Mouse (Mus musculus): ENCODE data around the gene Rfc4. TPM values are rescaled to one million over a fixed set of nuclear protein-coding genes. Genes with fewer than 3 reads are reported as not detected.
A peak's percentile ranks its signal among the peaks of the same experiment; 100 is the strongest.

The Rfc4 gene
- polyA plus RNA-seq, 2 experiments = 17.1 to 178 TPM

DNA sequence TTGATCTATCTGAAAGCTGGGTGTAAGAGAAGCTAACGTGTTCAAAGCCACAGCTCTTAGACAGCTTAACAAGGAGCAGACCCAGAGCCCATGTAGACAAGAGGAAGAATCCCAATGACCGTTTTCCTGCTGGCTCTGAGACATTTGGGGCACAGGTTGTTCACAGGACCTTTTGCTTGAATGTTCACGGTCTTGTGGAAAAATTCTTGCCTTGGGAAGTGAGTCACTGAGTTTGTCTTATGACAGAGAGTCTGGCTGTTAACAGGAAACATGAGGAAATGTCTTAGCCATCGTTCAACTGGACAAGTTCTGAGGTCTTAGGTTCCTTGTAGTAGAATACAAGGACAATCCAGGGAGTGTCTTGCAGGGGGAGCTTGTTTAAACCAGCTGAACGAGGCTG, 39.5 kb upstream of the Rfc4 start:
- H3K9me3 ChIP-seq (ENCODE audit: control insufficient read depth, low read length) = no peaks in the 10 kb centered on the region
- no peak for ATAC-seq (ENCODE audit: insufficient read depth)
- H3K4me1 ChIP-seq (replicated peaks; ENCODE audit: control insufficient read depth in 2 of 2, insufficient read depth in 2 of 2, low read length in 1 of 2) = no peaks in the 10 kb centered on the region
- DNase-seq (ENCODE audit: low read depth in 3 of 3, low spot score in 3 of 3) = peak in 1 of 3 experiments; percentile 22
- H3K4me2 ChIP-seq (ENCODE audit: low read depth) = no peak overlapping the region
- no peaks in the 10 kb centered on the region for H3K36me3 ChIP-seq (replicated peaks; ENCODE audit: control insufficient read depth, insufficient read depth, low read depth)
- H3K27ac ChIP-seq = no peak overlapping the region
- H3K4me3 ChIP-seq (ENCODE audit: insufficient read depth in 1 of 2, low read depth in 2 of 2, low read length in 2 of 2) = no peak overlapping the region
- H3K9ac ChIP-seq (replicated peaks) = no peak overlapping the region
- H3K27me3 ChIP-seq (ENCODE audit: control insufficient read depth, insufficient read depth, low read length) = no peaks in the 10 kb centered on the region
- TF ChIP-seq EP300 (IDR thresholded peaks at IDR 0.05; ENCODE audit: low read depth) (no peak), CTCF (IDR thresholded peaks at IDR 0.05; ENCODE audit: low read depth) (no peak)
- 18% methylated on average over 5 of the region's 5 CpGs for WGBS (ENCODE audit: insufficient replicate concordance)

- Histone ChIP-seq H3K9me3 (ENCODE audit: control insufficient read depth, low read length) (no peaks in the 10 kb centered on the region), H3K4me1 (replicated peaks; ENCODE audit: control insufficient read depth in 2 of 2, insufficient read depth in 2 of 2, low read length in 1 of 2) (no peaks in the 10 kb centered on the region), H3K4me2 (ENCODE audit: low read depth) (no peak overlapping the region), H3K27me3 (ENCODE audit: control insufficient read depth, insufficient read depth, low read length) (no peaks in the 10 kb centered on the region), H3K4me3 (ENCODE audit: insufficient read depth in 1 of 2, low read depth in 2 of 2, low read length in 2 of 2) (no peak overlapping the region), H3K36me3 (replicated peaks; ENCODE audit: control insufficient read depth, insufficient read depth, low read depth) (no peaks in the 10 kb centered on the region), H3K27ac (no peak overlapping the region), H3K9ac (replicated peaks) (no peak overlapping the region)
- no peak for ATAC-seq (ENCODE audit: insufficient read depth)
- TF ChIP-seq EP300 (IDR thresholded peaks at IDR 0.05; ENCODE audit: low read depth) = no peak
- no peak for DNase-seq (ENCODE audit: low read depth in 3 of 3, low spot score in 3 of 3)
- WGBS (ENCODE audit: insufficient replicate concordance) = 70% methylated on average over 1 of the region's 1 CpGs
These were observed 39.1 kb upstream of the Rfc4 start for GRCm38 (mm10) chr16:23166646-23167045.

DNA sequence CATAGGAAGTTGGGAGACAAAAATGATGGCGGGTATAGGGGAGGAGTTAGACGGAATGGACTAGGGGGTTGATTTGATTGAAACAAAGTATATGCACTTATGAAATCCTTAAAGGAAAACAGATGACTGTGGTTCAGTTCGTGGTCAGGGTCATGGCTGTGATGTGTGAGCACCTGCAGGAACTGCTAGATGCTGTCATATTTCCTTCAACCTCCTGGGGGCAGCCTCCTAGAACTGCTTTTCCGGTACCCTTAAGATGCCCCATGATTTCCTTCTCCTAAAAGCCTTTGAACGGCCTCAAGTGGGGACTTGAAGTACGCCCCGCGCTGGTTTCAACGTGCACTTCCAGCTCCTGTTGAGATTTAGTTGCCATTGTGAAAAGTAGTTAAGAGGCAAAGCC, 37.9 kb upstream of the Rfc4 start:
- TF ChIP-seq EP300 (IDR thresholded peaks at IDR 0.05; ENCODE audit: low read depth) (no peak), CTCF (IDR thresholded peaks at IDR 0.05; ENCODE audit: low read depth) (peak; percentile 14; the same call in 1 of the 2 replicates)
- no peak overlapping the region for H3K4me3 ChIP-seq (ENCODE audit: insufficient read depth in 1 of 2, low read depth in 2 of 2, low read length in 2 of 2)
- ATAC-seq (ENCODE audit: insufficient read depth) (no peak), DNase-seq (ENCODE audit: low read depth in 3 of 3, low spot score in 3 of 3) (no peak)
- no peak overlapping the region for H3K4me2 ChIP-seq (ENCODE audit: low read depth)
- H3K9ac ChIP-seq (replicated peaks) = no peak overlapping the region
- no peaks in the 10 kb centered on the region for H3K27me3 ChIP-seq (ENCODE audit: control insufficient read depth, insufficient read depth, low read length)
- WGBS (ENCODE audit: insufficient replicate concordance) = 49% methylated on average over 9 of the region's 9 CpGs
- no peaks in the 10 kb centered on the region for H3K36me3 ChIP-seq (replicated peaks; ENCODE audit: control insufficient read depth, insufficient read depth, low read depth)
- no peak overlapping the region for H3K27ac ChIP-seq
- no peaks in the 10 kb centered on the region for H3K9me3 ChIP-seq (ENCODE audit: control insufficient read depth, low read length)
- H3K4me1 ChIP-seq (replicated peaks; ENCODE audit: control insufficient read depth in 2 of 2, insufficient read depth in 2 of 2, low read length in 1 of 2) = no peaks in the 10 kb centered on the region

DNA sequence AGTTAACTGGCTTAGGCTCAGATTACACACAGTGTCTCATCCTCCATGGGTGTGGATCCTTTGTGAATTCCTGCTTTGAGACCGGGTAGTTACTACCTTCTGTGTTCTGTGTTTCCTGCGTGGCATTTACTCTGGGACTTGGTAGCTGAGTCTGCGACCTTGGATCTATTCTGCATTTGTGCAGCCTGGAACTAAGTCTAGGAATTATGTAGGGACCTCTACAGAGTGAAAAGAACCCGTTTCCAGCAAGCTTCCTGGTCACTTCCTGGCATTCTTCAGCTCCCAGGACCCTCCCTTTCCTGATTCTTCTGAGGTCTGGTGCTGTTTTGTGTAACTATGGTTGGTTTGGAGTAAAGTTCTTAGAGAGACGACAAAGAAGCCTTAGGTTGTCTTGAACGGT, 36.9 kb upstream of the Rfc4 start:
- peaks cover 0 to 1% of the 10 kb centered on the region in 2 experiments; a peak in 1 of 4 replicates for H3K4me1 ChIP-seq (replicated peaks; ENCODE audit: control insufficient read depth in 2 of 2, insufficient read depth in 2 of 2, low read length in 1 of 2)
- H3K27ac ChIP-seq = no peak overlapping the region
- TF ChIP-seq CTCF (IDR thresholded peaks at IDR 0.05; ENCODE audit: low read depth) (no peak), EP300 (IDR thresholded peaks at IDR 0.05; ENCODE audit: low read depth) (no peak)
- H3K36me3 ChIP-seq (replicated peaks; ENCODE audit: control insufficient read depth, insufficient read depth, low read depth) = no peaks in the 10 kb centered on the region
- H3K4me2 ChIP-seq (ENCODE audit: low read depth) = no peak overlapping the region
- 26% methylated on average over 6 of the region's 6 CpGs for WGBS (ENCODE audit: insufficient replicate concordance)
- no peak for DNase-seq (ENCODE audit: low read depth in 3 of 3, low spot score in 3 of 3)
- H3K27me3 ChIP-seq (ENCODE audit: control insufficient read depth, insufficient read depth, low read length) = no peaks in the 10 kb centered on the region
- no peak overlapping the region for H3K9ac ChIP-seq (replicated peaks)
- no peak overlapping the region for H3K4me3 ChIP-seq (ENCODE audit: insufficient read depth in 1 of 2, low read depth in 2 of 2, low read length in 2 of 2)
- H3K9me3 ChIP-seq (ENCODE audit: control insufficient read depth, low read length) = no peaks in the 10 kb centered on the region
- ATAC-seq (ENCODE audit: insufficient read depth) = no peak

DNA sequence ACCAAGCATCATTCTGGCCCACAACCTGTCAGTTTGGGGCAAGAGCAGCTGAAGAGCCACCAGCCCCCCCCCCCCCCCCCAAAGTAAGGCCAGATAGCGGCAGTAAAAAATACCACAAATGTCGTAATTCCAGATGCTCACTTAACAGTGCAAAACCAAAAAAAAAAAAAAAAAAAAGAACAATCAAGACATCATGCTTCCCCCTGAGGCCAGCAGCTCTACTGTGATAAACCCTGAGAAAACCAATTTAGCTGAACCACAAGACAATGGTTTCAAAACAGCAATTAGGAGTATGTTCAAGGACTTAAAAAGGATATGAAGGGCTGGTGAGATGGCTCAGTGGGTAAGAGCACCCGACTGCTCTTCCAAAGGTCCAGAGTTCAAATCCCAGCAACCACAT, 34.6 kb upstream of the Rfc4 start:
- no peak overlapping the region for H3K4me2 ChIP-seq (ENCODE audit: low read depth)
- H3K9ac ChIP-seq (replicated peaks) = no peak overlapping the region
- TF ChIP-seq EP300 (IDR thresholded peaks at IDR 0.05; ENCODE audit: low read depth) (no peak), CTCF (IDR thresholded peaks at IDR 0.05; ENCODE audit: low read depth) (no peak)
- H3K4me3 ChIP-seq (ENCODE audit: insufficient read depth in 1 of 2, low read depth in 2 of 2, low read length in 2 of 2) = no peak overlapping the region
- no peak for ATAC-seq (ENCODE audit: insufficient read depth)
- H3K27me3 ChIP-seq (ENCODE audit: control insufficient read depth, insufficient read depth, low read length) = no peaks in the 10 kb centered on the region
- H3K36me3 ChIP-seq (replicated peaks; ENCODE audit: control insufficient read depth, insufficient read depth, low read depth) = no peaks in the 10 kb centered on the region
- 9% methylated on average over 3 of the region's 3 CpGs for WGBS (ENCODE audit: insufficient replicate concordance)
- peaks cover 0 to 5% of the 10 kb centered on the region in 2 experiments; a peak in 2 of 4 replicates for H3K4me1 ChIP-seq (replicated peaks; ENCODE audit: control insufficient read depth in 2 of 2, insufficient read depth in 2 of 2, low read length in 1 of 2)
- no peak for DNase-seq (ENCODE audit: low read depth in 3 of 3, low spot score in 3 of 3)
- no peaks in the 10 kb centered on the region for H3K9me3 ChIP-seq (ENCODE audit: control insufficient read depth, low read length)
- no peak overlapping the region for H3K27ac ChIP-seq
